Mouse (Mus musculus): Measurements from ENCODE around the gene Hsf4. TPM values are rescaled to one million over a fixed set of nuclear protein-coding genes. Genes with fewer than 3 reads are reported as not detected.

The Hsf4 gene
- polyA plus RNA-seq, 1 experiment = 25.1 TPM

DNA sequence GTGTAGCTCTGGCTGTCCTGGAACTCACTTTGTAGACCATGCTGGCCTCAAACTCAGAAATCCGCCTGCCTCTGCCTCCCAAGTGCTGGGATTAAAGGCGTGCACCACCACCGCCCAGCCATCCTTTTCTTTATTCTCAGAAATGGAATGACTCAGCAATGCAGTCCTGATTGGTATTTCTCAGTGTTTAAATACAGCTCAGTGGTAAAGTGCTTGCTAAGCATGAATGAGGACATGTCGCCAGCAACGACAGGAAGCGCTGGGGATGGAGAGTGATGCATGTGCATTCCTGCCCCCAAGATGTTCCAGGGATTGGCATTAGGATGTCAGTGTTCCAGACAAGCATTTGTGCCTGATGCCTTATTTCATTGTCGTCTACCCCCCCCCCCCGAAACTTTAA, 33.8 kb downstream of the Hsf4 start:
- Histone ChIP-seq H3K4me3 (ENCODE audit: insufficient read depth, low read length) (no peak overlapping the region), H3K4me1 (ENCODE audit: control insufficient read depth, insufficient read depth, low read length) (peaks cover 5% of the 10 kb centered on the region; the same call in 1 of the 2 replicates), H3K27ac (ENCODE audit: insufficient read depth, low read length) (no peak overlapping the region)
- no peak for TF ChIP-seq CTCF (IDR thresholded peaks at IDR 0.05; ENCODE audit: extremely low read depth, insufficient read depth, low read length)

DNA sequence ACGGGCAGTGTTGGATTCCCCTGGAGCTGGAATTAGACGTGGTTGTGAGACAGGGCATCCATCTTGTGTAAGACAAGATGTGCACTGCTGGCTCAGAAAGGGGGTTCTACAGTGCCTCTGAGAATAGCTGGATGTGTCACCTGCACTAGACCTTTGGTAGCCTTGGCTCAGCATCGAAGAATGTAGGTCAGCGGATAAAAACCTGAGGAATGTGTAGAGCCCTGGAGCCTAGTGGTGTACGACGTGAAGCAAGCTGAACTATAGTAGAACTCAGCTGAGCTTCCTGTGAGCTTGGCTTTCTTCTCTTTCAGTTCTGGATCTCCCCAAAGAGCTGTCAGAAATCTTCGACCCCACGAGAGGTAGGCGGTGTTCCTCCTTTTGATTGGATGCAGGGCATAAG, 34.3 kb downstream of the Hsf4 start:
- Histone ChIP-seq H3K4me3 (ENCODE audit: insufficient read depth, low read length) (no peak overlapping the region), H3K27ac (ENCODE audit: insufficient read depth, low read length) (no peak overlapping the region), H3K4me1 (ENCODE audit: control insufficient read depth, insufficient read depth, low read length) (peaks cover 5% of the 10 kb centered on the region; the same call in 1 of the 2 replicates)
- TF ChIP-seq POLR2A (IDR thresholded peaks at IDR 0.05; ENCODE audit: extremely low read depth, insufficient read depth, low read length) (no peak), CTCF (IDR thresholded peaks at IDR 0.05; ENCODE audit: extremely low read depth, insufficient read depth, low read length) (no peak)

DNA sequence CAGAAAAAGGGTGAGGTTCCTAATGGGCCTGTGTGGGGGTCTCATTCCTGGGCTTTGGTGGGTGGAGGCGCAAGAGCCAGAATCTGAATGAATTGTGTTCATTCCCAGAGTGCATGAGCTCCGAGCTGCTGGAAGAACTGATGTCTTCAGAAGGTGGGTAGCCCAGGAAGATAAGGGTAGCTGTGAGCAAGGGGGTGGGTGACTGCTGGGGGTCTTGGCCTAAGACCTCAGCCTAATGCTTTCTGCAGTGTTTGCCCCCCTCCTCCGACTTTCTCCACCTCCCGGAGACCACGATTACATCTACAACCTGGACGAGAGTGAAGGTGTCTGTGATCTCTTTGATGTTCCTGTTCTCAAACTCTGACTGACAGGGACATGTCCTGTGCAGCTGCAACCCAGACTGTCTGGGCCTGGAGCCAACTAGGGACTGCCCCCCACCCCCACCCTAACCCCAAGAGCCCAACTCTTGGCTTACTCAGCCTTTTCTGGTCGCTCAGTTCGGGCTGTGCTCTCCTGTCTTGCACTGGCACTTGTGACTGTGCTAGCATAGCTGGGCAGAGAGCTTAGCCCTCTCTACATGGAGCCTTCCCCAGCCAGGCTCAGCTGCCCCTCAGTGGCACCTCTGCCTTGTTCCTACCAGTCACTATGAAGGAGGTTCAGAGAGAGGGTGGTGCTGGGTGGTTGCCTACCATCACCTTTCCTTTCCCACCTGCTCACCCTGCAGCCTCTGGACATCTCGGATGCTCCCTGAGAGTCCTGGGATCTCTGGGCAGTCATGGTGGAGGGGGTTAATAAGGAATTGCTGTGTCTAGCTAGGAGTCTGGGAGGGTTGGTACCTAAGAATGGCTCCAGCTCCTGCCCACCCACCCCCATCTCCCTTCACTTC, 35.0 kb downstream of the Hsf4 start:
- H3K27ac ChIP-seq (ENCODE audit: insufficient read depth, low read length) = no peak overlapping the region
- H3K4me1 ChIP-seq (ENCODE audit: control insufficient read depth, insufficient read depth, low read length) = peaks cover 3% of the 10 kb centered on the region; the same call in 1 of the 2 replicates
- H3K4me3 ChIP-seq (ENCODE audit: insufficient read depth, low read length) = no peak overlapping the region
- peak; percentile 54; the same call in 1 of the 2 replicates for TF ChIP-seq POLR2A (IDR thresholded peaks at IDR 0.05; ENCODE audit: extremely low read depth, insufficient read depth, low read length)
- TF ChIP-seq CTCF (IDR thresholded peaks at IDR 0.05; ENCODE audit: extremely low read depth, insufficient read depth, low read length) = no peak

DNA sequence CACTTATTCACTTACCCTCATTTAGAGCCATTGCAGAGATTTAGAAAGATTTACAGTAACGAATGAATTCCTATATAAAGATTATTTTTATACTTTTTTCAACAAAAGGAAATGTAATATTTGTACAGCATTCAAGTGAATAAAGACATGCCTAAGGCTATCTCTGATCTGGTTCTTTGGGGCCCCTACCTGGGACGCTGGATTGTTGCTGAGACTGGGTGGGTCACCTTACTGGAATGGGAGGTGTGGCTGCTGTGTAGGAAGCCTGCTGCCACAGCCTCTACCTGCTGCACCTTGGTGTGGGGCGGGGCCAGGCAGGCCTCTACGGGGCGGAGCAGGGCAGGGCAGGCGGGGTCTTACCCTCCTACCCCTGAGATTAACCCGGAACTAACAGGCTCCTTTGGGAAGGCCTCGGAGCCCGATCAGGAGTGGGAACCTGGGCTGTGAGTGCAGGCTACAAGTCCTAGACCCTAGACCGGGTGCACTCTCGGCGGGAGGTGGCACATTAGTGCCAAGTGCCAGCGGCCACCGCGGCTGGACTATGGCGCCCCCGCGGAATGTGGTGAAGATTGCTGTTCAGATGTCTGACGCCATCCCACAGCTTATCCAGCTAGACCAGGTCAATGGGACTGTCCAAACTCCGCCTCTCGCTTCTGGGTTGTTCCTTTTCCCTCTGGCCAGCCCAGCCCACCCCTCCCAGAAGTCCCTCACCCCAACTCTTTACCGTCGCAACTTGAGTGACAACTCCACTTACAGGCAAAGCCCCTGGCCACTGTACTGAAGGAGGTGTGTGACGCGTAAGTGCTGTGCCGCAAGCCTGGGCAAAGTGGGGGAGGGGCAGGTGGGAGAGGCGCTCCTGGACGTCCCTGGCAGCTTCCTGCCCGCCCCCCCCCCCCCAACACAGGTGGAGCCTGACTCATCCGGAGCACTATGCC, 35.9 kb downstream of the Hsf4 start, which contains the start of gene Elmo3:
Gene Elmo3 (plus strand): TSS at position 391 of the 935 bp plus-strand sequence.
- TF ChIP-seq CTCF (IDR thresholded peaks at IDR 0.05; ENCODE audit: extremely low read depth, insufficient read depth, low read length) = no peak
- peak; percentile 34; the same call in 1 of the 2 replicates for TF ChIP-seq POLR2A (IDR thresholded peaks at IDR 0.05; ENCODE audit: extremely low read depth, insufficient read depth, low read length)
- Histone ChIP-seq H3K4me1 (ENCODE audit: control insufficient read depth, insufficient read depth, low read length) (peaks cover 3% of the 10 kb centered on the region; the same call in 1 of the 2 replicates), H3K4me3 (ENCODE audit: insufficient read depth, low read length) (peak within 1 kb of the TSS; percentile 21), H3K27ac (ENCODE audit: insufficient read depth, low read length) (0 out of 2 replicates have a peak within 1 kb of the TSS, but pooled peaks have one; percentile 22)

DNA sequence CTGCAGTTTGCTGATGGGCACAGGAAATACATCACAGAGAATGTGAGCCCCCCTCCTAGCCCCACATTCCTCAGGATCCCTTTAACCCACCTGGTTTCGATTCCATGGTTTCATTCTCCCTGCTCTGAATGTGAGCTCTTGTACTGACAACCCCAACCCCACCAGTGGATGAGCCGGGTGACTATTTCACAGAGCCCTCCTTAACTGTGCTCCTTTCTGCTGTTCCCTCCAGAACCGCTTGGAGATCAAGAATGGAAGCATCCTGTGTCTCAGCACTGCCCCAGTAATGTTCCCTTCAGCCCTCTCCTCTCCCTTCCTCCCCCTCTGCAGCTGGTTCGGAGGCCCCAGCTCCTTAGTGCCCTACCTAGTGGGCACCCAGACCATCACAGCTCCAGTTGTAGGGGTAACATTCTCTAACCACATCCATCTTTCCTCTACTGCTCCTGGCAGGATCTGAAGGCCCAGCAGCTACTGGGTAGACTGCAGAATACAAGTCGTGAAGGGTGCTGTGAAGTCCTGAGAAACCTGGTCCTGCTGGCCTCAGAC, 36.6 kb downstream of the Hsf4 start:
- 0 out of 2 replicates have a peak overlapping the region, but pooled peaks have one; percentile 22 for H3K27ac ChIP-seq (ENCODE audit: insufficient read depth, low read length)
- TF ChIP-seq POLR2A (IDR thresholded peaks at IDR 0.05; ENCODE audit: extremely low read depth, insufficient read depth, low read length) (0 out of 2 replicates have a peak, but pooled peaks have one; percentile 24), CTCF (IDR thresholded peaks at IDR 0.05; ENCODE audit: extremely low read depth, insufficient read depth, low read length) (0 out of 2 replicates have a peak, but pooled peaks have one; percentile 6)
- H3K4me3 ChIP-seq (ENCODE audit: insufficient read depth, low read length) = peak overlapping the region; percentile 21; the same call in 1 of the 2 replicates
- peaks cover 3% of the 10 kb centered on the region; the same call in 1 of the 2 replicates for H3K4me1 ChIP-seq (ENCODE audit: control insufficient read depth, insufficient read depth, low read length)

DNA sequence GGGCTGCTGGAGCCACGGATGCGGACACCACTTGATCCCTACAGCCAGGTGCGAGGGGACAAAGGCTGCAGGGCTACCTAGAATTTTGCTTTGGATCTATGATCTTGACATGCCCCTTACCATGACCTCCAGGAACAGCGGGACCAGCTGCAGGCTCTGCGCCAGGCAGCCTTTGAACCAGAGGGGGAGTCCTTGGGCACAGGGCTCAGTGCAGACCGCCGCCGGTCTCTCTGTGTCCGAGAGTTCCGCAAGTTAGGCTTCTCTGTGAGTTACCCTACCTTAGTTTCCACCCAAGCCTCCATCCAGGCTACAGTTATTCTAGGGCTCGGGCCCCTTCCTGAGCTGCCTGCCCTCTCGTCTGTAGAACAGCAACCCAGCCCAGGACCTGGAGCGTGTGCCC, 38.1 kb downstream of the Hsf4 start:
- no peak overlapping the region for H3K4me3 ChIP-seq (ENCODE audit: insufficient read depth, low read length)
- TF ChIP-seq CTCF (IDR thresholded peaks at IDR 0.05; ENCODE audit: extremely low read depth, insufficient read depth, low read length) (no peak), POLR2A (IDR thresholded peaks at IDR 0.05; ENCODE audit: extremely low read depth, insufficient read depth, low read length) (no peak)
- no peak overlapping the region for H3K27ac ChIP-seq (ENCODE audit: insufficient read depth, low read length)
- peaks cover 3% of the 10 kb centered on the region; the same call in 1 of the 2 replicates for H3K4me1 ChIP-seq (ENCODE audit: control insufficient read depth, insufficient read depth, low read length)

DNA sequence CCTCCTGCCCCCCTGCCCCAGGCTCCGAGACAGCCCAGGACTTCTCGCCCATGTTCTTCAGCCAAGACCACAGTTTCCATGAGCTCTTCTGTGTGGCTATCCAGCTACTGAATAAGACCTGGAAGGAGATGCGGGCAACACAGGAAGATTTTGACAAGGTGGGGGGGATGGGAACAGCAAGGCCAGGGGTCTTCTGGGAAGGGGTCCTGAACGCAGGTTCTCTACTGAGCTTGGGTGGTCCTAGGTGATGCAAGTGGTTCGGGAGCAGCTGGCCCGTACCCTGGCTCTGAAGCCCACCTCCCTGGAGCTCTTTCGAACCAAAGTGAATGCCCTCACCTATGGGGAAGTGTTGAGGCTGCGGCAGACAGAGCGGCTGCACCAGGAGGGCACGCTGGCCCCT, 38.8 kb downstream of the Hsf4 start:
- no peak for TF ChIP-seq CTCF (IDR thresholded peaks at IDR 0.05; ENCODE audit: extremely low read depth, insufficient read depth, low read length)
- TF ChIP-seq POLR2A (IDR thresholded peaks at IDR 0.05; ENCODE audit: extremely low read depth, insufficient read depth, low read length) = no peak
- H3K4me1 ChIP-seq (ENCODE audit: control insufficient read depth, insufficient read depth, low read length) = peaks cover 3% of the 10 kb centered on the region; the same call in 1 of the 2 replicates
- H3K27ac ChIP-seq (ENCODE audit: insufficient read depth, low read length) = no peak overlapping the region
- no peak overlapping the region for H3K4me3 ChIP-seq (ENCODE audit: insufficient read depth, low read length)

DNA sequence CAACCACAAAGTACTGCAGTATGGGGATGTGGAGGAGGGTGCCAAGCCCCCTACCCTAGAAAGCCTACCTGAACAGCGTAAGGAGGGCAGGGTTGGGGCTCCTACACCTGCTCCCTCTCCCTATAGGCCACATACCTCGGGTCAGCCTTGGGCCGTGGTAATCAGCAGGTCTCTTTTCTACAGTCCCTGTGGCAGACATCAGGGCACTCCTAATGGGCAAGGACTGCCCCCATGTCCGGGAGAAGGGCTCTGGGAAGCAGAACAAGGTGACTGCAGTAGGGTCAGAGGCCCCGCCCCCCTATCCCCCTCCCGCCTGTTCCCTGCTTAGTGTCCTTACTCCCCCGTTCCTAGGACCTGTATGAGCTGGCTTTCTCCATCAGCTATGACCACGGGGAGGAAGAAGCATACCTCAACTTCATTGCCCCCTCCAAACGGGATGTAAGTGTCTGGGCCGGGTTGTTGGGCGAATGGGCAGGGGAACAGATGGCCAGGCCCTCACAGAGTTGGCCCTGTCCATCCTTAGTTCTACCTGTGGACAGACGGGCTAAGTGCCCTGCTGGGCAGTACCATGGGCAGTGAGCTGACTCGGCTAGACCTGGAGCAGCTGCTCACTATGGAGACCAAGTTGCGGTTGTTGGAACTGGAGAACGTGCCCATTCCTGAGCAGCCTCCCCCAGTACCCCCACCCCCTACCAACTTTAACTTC, 39.7 kb downstream of the Hsf4 start:
- H3K4me3 ChIP-seq (ENCODE audit: insufficient read depth, low read length) = no peak overlapping the region
- TF ChIP-seq POLR2A (IDR thresholded peaks at IDR 0.05; ENCODE audit: extremely low read depth, insufficient read depth, low read length) (no peak), CTCF (IDR thresholded peaks at IDR 0.05; ENCODE audit: extremely low read depth, insufficient read depth, low read length) (no peak)
- H3K4me1 ChIP-seq (ENCODE audit: control insufficient read depth, insufficient read depth, low read length) = peaks cover 3% of the 10 kb centered on the region; the same call in 1 of the 2 replicates
- no peak overlapping the region for H3K27ac ChIP-seq (ENCODE audit: insufficient read depth, low read length)

Measured in cortical plate, adult 2 months (tissue).